Mouse (Mus musculus): ENCODE measurements at regions not wholly inside any gene's neighbourhood (a gene's known extent, or its start where the extent isn't known, plus 50 kb on each side); places are given as distances from the start of the nearest gene placed in this dataset.
A peak's percentile ranks its signal among the peaks of the same experiment; 100 is the strongest.

GRCm38 (mm10) chr10:72923611-72924010, 175.5 kb upstream of the Pcdh15 start:
- 90% methylated on average over 2 of the region's 2 CpGs for WGBS
- Histone ChIP-seq H3K4me2 (no peak overlapping the region), H3K27ac (no peak overlapping the region), H3K36me3 (ENCODE audit: poor library complexity, severe bottlenecking) (no peaks in the 10 kb centered on the region), H3K9me3 (replicated peaks) (no peaks in the 10 kb centered on the region), H3K4me1 (no peaks in the 10 kb centered on the region), H3K27me3 (no peaks in the 10 kb centered on the region), H3K4me3 (no peak overlapping the region), H3K9ac (no peak overlapping the region)
- no peak for ATAC-seq

GRCm38 (mm10) chr10:72956957-72957356, 142.2 kb upstream of the Pcdh15 start:
- Histone ChIP-seq H3K27me3 (no peaks in the 10 kb centered on the region), H3K27ac (no peak overlapping the region), H3K4me1 (no peaks in the 10 kb centered on the region), H3K9me3 (replicated peaks) (no peaks in the 10 kb centered on the region), H3K9ac (no peak overlapping the region), H3K36me3 (ENCODE audit: poor library complexity, severe bottlenecking) (no peaks in the 10 kb centered on the region), H3K4me2 (no peak overlapping the region), H3K4me3 (no peak overlapping the region)
- ATAC-seq = no peak
- WGBS = 73% methylated on average over 3 of the region's 3 CpGs

DNA sequence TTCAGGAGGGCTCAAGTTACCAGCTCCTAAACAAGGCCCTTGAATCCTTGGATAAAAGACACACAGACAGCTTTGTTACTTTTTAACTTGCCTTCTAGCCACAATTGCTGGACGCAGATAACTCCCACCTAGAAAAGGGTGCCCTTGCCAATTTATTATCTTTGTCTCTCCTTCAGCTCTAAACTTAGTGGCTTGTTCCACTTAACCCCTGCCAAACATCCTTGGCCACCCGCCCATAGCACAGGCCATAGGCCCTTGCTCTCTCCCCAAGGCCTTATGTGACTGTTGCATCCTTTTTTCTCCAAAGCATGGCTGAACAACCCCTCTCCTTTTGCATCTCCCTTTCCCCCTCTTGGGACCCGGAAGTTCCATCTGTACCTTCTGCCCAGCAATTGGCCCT, 139.1 kb upstream of the Pcdh15 start:
- Histone ChIP-seq H3K9ac (no peak overlapping the region), H3K4me3 (no peak overlapping the region), H3K4me2 (no peak overlapping the region), H3K36me3 (ENCODE audit: poor library complexity, severe bottlenecking) (no peaks in the 10 kb centered on the region), H3K27me3 (no peaks in the 10 kb centered on the region), H3K9me3 (replicated peaks) (no peaks in the 10 kb centered on the region), H3K4me1 (no peaks in the 10 kb centered on the region), H3K27ac (no peak overlapping the region)
- ATAC-seq = no peak
- WGBS = 67% methylated on average over 3 of the region's 3 CpGs

DNA sequence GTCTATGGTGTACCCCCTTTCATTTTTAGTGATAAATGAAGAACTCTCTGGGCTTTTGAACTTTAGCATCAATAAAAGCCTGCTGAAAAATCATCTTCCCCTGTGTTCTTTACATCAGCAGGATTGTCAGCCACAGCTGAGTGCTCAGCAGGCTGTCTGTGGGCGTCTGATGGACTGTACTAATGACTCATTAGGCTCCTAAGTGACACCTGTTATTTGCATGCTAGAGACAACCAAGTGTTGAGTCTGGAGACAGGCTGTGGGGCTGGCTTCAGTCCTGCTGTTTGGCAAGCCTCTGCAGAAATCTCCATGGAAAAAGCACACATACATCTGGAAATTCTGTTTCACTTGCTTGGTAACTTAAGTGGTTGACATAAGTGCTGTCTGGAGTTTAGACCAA, 117.8 kb upstream of the Pcdh15 start:
- H3K27ac ChIP-seq = no peak overlapping the region
- no peaks in the 10 kb centered on the region for H3K9me3 ChIP-seq (replicated peaks)
- H3K9ac ChIP-seq = no peak overlapping the region
- 0 out of 2 replicates have a peak, but pooled peaks cover 3% of the 10 kb centered on the region for H3K4me1 ChIP-seq
- H3K4me3 ChIP-seq = no peak overlapping the region
- no peaks in the 10 kb centered on the region for H3K27me3 ChIP-seq
- WGBS = 12% methylated on average over 1 of the region's 1 CpGs
- ATAC-seq = peak; percentile 59; the same call in 1 of the 2 replicates
- H3K36me3 ChIP-seq (ENCODE audit: poor library complexity, severe bottlenecking) = no peaks in the 10 kb centered on the region
- no peak overlapping the region for H3K4me2 ChIP-seq

DNA sequence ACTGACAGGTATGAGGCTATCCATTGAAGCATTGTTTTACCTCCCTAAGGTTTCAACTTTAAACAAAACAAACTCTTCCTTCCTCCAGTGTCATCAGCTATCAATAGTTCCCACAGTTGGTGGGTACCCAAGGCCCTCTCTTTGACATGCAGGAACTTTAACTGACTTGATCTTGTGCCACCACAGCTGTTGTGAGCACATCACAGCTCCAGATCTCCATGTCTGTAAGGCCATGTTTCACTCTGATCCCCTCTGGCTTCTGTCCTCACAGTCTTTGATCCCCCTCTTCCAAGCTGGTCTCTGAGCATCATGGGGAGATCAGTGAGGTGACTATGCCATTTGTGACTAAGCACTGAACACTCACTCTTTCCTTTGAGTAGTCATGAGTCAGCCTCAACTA, 110.8 kb upstream of the Pcdh15 start:
- Histone ChIP-seq H3K9me3 (replicated peaks) (no peaks in the 10 kb centered on the region), H3K27ac (no peak overlapping the region), H3K4me3 (no peak overlapping the region), H3K36me3 (ENCODE audit: poor library complexity, severe bottlenecking) (no peaks in the 10 kb centered on the region), H3K4me2 (no peak overlapping the region), H3K4me1 (no peaks in the 10 kb centered on the region), H3K27me3 (no peaks in the 10 kb centered on the region), H3K9ac (no peak overlapping the region)
- no peak for ATAC-seq

GRCm38 (mm10) chr10:73010897-73011296, 88.2 kb upstream of the Pcdh15 start:
- WGBS = 65% methylated on average over 3 of the region's 3 CpGs

GRCm38 (mm10) chr10:73011874-73012273, 87.3 kb upstream of the Pcdh15 start:
- Histone ChIP-seq H3K9me3 (replicated peaks) (no peaks in the 10 kb centered on the region), H3K36me3 (ENCODE audit: poor library complexity, severe bottlenecking) (no peaks in the 10 kb centered on the region), H3K4me1 (no peaks in the 10 kb centered on the region), H3K27ac (no peak overlapping the region), H3K9ac (no peak overlapping the region), H3K4me2 (no peak overlapping the region), H3K27me3 (no peaks in the 10 kb centered on the region), H3K4me3 (no peak overlapping the region)
- 62% methylated on average over 5 of the region's 5 CpGs for WGBS
- ATAC-seq = no peak

More at GRCm38 (mm10) chr10:73010897-73011296, 88.2 kb upstream of the Pcdh15 start:
- Histone ChIP-seq H3K9me3 (replicated peaks) (no peaks in the 10 kb centered on the region), H3K4me3 (no peak overlapping the region), H3K4me2 (no peak overlapping the region), H3K27me3 (no peaks in the 10 kb centered on the region), H3K27ac (no peak overlapping the region), H3K36me3 (ENCODE audit: poor library complexity, severe bottlenecking) (no peaks in the 10 kb centered on the region), H3K4me1 (no peaks in the 10 kb centered on the region), H3K9ac (no peak overlapping the region)
- ATAC-seq = no peak

DNA sequence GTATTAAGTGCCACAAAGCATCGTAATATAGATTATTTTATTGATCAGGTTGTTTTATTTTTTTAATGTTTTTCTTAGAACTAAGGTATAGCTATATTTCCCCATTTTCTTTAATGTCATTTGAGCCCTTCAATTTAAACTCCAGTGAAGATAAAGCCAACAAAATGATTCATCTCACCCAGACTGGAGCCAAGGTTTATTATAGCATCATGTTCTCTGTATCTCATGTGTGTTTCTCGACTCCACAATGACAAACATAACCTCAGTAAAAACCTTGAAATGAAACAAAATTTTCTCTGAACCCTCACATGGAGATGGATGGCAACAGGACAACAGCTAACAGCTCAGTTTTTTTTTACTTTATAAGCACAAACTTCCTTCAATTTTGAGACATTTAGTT, 61.7 kb upstream of the Pcdh15 start:
- Histone ChIP-seq H3K4me3 (no peak overlapping the region), H3K27ac (no peak overlapping the region), H3K4me1 (no peaks in the 10 kb centered on the region), H3K9ac (no peak overlapping the region), H3K36me3 (ENCODE audit: poor library complexity, severe bottlenecking) (no peaks in the 10 kb centered on the region), H3K4me2 (no peak overlapping the region), H3K9me3 (replicated peaks) (no peaks in the 10 kb centered on the region; the same call in 1 of the 2 replicates), H3K27me3 (no peaks in the 10 kb centered on the region)
- 88% methylated on average over 2 of the region's 2 CpGs for WGBS
- ATAC-seq = no peak

DNA sequence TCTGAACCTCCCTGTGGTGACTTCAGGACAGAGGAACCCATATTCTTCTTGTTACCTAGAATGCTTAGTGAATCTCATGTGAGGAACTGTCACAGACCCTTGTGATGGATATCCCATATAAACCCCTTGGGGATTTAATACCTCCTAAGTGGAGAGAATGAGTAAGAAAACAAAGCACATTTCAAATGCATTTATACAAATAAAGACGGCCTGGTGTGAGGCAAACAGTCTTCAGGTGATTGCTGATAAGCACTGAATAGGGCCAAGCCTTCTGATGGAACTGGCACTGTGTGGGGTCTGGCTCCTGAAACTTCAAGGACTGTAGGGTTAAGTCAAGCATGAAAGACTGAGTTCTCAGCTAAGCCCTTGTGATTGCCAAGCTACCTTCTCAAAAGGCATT, 59.6 kb upstream of the Pcdh15 start:
- Histone ChIP-seq H3K4me3 (no peak overlapping the region), H3K27ac (no peak overlapping the region), H3K9ac (no peak overlapping the region), H3K9me3 (replicated peaks) (no peaks in the 10 kb centered on the region; the same call in 1 of the 2 replicates), H3K4me2 (no peak overlapping the region), H3K27me3 (no peaks in the 10 kb centered on the region), H3K4me1 (no peaks in the 10 kb centered on the region), H3K36me3 (ENCODE audit: poor library complexity, severe bottlenecking) (no peaks in the 10 kb centered on the region)
- WGBS = 0% methylated on average over 1 of the region's 1 CpGs
- ATAC-seq = no peak

Measured in forebrain, embryonic 13.5 days (tissue).